Mouse (Mus musculus): ENCODE measurements around the gene Olfr181. TPM values are rescaled to one million over a fixed set of nuclear protein-coding genes. Genes with fewer than 3 reads are reported as not detected.

Olfr181 gene
- polyA plus RNA-seq (2012; rRNA removed) = not detected in 2 replicates

GRCm38 (mm10) chr16:58928655-58929054 is at the start of gene Olfr181:
TSS of gene Olfr181 (minus strand) at chr16:58928755.

GRCm38 (mm10) chr16:58929292-58929691 is 737 bp upstream of the Olfr181 start, which contains the start of gene Olfr180:
TSS of gene Olfr180 (minus strand) at chr16:58929392.

GRCm38 (mm10) chr16:58891963-58892362 is 36.6 kb downstream of the Olfr181 start, which contains the start of gene Olfr178:
TSS of gene Olfr178 (minus strand) at chr16:58892063.

Other genes starting within 250 kb of the Olfr181 start
- gene Gpr15, start 209.7 kb downstream of the Olfr181 start, polyA plus RNA-seq (2012; rRNA removed) = 0.06 and 0.07 TPM in 2 replicates
- 15.4 and 17.2 TPM in 2 replicates for gene Cldnd1, start 200.8 kb downstream of the Olfr181 start, polyA plus RNA-seq (2012; rRNA removed)
- not detected in 2 replicates for gene Olfr172, start 165.6 kb downstream of the Olfr181 start, polyA plus RNA-seq (2012; rRNA removed)
- gene Olfr173, start 128.5 kb downstream of the Olfr181 start, polyA plus RNA-seq (2012; rRNA removed) = not detected in 2 replicates
- gene Olfr175-ps1, start 102.0 kb downstream of the Olfr181 start, polyA plus RNA-seq (2012; rRNA removed) = not detected in 2 replicates
- not detected in 2 replicates for gene Olfr177, start 54.0 kb downstream of the Olfr181 start, polyA plus RNA-seq (2012; rRNA removed)
- gene Olfr178, start 36.7 kb downstream of the Olfr181 start, polyA plus RNA-seq (2012; rRNA removed) = not detected in 2 replicates
- gene Olfr180, start 637 bp upstream of the Olfr181 start, polyA plus RNA-seq (2012; rRNA removed) = not detected in 2 replicates
- gene Olfr183, start 66.6 kb upstream of the Olfr181 start, polyA plus RNA-seq (2012; rRNA removed) = not detected in 2 replicates
- not detected in 2 replicates for gene Olfr186, start 101.5 kb upstream of the Olfr181 start, polyA plus RNA-seq (2012; rRNA removed)
- gene Olfr187, start 111.0 kb upstream of the Olfr181 start, polyA plus RNA-seq (2012; rRNA removed) = not detected in 2 replicates
- gene Olfr190, start 149.2 kb upstream of the Olfr181 start, polyA plus RNA-seq (2012; rRNA removed) = not detected in 2 replicates
- not detected in 2 replicates for gene Olfr191, start 161.1 kb upstream of the Olfr181 start, polyA plus RNA-seq (2012; rRNA removed)
- gene Olfr193, start 183.1 kb upstream of the Olfr181 start, polyA plus RNA-seq (2012; rRNA removed) = not detected in 2 replicates
- not detected in 2 replicates for gene Olfr194, start 192.3 kb upstream of the Olfr181 start, polyA plus RNA-seq (2012; rRNA removed)
- gene Olfr195, start 218.3 kb upstream of the Olfr181 start, polyA plus RNA-seq (2012; rRNA removed) = not detected in 2 replicates
- gene Olfr196, start 241.7 kb upstream of the Olfr181 start, polyA plus RNA-seq (2012; rRNA removed) = not detected in 2 replicates

Measured in liver, embryonic 14 days (tissue).